Mouse (Mus musculus) kidney, adult 9 months (tissue): ENCODE results near the gene Gpr183.

ENCODE experiments used
- DNase-seq: peaks from one replicate; pipeline ENCODE4 v3.0.0; 2022

Gene Gpr183

DNA sequence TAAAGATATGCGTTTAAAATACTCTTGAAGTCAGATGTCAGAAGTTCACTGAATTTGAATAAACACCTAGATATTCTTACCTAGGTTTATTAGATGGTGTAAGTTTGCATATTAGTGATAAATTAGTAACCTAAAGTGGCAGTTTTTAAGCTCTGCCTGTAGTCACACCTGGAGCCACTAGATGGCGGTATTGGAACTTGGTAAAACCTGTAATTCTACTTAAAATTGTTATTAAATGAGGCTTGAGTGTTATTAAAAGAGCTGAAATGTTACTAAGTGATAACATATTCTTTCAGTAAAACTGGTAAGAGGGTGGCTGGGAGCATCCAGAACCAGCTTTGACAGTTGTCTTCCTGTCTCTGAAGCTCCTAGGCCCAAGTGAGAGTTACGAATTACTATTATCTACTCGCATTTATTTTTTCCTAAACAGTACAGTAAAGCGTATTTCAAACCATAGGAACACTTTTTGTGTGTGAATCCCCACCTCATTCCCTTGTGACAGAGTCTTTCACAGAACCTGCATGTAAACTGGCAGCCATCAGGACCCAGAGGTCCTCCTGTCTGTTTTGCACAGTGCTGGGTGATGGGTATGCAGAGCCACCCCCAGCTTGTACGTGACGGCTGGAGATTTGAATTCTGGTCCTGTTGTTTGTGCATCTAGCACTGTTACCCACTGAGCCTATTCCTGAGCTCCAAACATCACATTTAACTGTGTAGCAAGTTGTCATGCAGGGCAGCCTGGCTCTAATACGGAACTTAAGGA, 36.4 kb downstream of the Gpr183 start:
- DNase-seq, result peak; percentile 71

DNA sequence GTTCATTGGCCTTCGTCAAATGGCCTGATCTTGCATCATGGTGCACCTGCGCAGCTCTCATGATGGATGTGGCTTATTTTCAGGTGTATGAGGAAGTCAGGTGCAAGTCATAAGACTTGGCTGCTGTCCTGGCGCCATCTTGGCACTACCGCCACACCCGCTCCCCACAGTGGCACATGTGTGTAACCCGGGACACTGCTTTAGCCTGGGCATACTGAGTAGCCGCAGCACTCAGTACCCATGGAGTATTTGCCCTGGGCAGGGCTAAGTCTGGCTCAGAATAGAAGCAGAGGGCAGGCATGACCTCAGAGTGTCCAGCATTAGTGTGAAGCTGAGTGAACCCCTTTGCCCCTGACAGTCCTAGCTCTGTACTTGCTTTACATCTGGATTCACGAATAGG, 37.5 kb downstream of the Gpr183 start:
- DNase-seq, result no peak

DNA sequence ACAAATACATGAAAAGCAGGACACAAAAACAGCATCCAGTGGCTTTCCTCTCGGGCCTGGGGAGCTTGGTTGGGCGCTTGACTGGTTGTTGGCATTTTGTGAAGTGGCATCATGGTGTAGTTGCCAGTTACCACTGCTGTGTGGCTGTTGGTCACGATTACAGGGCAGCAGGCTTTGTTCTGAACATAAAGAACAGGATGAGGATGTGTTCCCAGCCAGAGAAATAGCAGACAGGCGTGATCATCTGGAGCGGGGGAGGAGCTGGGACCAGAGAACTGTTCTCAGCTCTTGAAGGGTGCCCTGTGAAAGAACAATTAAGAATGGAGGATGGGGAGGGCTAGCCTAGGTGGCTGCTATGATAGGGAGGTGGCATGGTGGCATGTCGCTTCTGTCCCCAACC, 38.1 kb downstream of the Gpr183 start:
- DNase-seq, result no peak

DNA sequence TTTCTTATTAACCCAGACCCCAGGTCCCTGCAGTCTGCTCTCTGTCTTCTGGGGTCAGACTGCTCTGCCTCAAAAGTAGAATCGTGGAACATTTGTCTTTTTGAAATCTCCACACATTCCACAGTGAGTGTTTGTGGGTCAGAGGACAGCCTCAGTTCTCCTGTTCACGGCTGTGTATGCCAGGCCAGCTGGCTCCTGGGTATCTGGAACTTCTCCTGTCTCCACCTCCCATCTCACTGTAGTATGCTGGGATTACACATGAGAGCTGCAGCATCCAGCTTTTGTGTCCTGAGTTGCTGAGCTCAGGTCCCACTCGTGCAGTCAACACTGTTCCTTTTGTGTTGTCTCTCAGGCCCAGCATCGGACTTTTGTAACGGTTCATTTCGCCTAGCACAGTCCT, 40.1 kb downstream of the Gpr183 start:
- no peak for DNase-seq

DNA sequence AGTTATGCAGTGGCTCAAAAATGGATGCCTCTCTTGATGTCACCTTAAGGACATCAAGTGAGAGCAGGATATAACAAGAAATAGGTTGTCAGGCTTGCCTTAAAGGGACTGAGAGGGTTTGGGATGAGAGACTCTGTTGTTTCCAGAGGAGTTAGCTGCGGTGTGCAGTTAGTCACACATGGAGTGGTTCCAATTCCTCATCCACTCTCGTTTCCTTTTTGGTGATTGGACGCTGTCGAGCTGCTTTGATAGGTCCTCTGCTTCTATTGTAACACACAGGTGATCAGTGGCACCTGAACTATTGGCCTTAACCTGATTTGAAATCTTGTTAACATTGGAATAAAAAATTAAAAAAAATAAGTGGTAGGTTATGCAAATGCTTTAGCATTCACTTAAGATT, 42.3 kb downstream of the Gpr183 start:
- DNase-seq, result no peak

DNA sequence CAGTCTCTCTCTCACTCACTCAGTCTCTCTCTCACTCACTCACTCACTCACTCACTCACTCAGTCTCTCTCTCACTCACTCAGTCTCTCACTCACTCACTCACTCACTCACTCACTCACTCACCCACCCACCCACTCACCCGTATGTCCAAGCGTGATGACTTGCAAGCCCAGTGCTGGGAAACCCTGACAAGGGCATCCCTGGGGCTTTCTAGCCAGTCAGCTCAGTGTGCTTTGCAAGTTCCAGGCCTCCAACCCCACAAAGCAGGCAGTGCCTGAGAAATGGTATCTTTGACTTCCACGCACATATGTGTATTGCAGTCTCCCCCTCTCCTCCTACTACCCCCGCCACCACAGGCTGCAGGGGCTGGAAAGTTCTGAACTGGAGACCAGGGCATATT, 43.0 kb downstream of the Gpr183 start:
- no peak for DNase-seq

DNA sequence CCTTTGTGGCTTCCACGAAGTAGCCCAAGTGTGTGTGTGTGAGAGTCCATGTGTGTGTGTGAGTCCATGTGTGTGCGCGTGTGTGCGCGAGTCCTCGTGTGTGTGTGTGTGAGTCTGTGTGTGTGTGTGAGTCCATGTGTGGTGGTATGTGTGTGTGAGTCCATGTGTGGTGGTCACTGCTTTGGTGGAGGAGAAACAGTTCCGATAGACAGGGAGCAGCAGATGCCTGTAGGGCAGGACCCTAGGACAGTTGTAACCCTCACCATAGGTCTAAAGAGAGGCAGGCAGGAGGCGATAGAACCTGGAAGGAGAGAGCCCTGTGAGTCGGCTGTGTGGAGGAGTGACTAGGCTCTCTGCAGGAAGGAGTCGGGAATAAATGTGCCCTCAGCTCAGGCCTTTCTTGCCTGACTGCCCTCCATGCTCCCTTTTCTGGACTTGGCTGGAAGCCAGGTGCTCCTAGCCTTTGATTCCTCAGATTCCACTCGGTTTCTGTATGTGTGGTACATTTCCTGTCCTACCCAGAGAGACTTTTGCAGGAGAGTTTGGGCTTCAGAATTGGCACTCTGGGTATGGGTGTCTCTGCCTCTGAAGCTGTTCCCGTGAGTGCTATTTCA, 44.4 kb downstream of the Gpr183 start:
- peak; percentile 78 for DNase-seq

DNA sequence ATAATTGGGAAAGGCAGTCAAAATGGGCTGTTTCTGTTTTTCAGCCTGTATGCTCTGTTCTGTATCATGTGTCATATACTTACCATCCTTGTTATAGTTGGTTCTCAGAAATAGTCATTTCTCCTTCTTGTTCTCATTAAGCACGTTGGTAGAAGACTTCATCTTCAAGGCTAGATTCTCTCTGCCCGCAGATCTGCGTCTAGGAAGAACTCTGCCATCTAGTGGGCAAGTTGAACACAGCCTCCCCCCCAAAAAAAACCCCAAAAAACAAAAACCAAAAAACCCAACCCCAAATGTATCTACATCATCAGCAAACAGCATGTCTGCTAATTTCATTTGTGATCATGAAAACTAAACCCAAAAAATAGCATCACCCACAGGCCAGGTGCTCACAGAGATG, 45.2 kb downstream of the Gpr183 start:
- DNase-seq, result no peak

DNA sequence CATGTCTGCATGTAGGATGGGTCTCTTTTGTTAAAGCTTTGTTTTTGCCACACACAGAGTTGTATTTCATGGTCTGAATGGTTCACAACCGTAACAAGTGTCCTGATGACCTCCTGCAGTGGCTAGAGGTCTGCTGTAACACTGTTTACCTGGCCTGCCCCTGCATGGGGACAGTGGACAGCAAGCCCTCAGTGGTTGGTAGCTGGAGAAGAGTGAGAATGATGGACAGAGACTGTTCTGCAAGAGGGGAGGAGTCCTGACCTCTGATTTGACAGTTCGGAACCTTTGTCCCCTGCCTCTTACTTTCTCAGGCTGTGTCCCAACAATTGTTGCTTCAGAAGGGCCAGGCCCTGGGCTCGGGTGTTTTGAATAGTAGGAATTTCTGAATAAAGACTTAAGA, 46.7 kb downstream of the Gpr183 start:
- DNase-seq, result no peak

DNA sequence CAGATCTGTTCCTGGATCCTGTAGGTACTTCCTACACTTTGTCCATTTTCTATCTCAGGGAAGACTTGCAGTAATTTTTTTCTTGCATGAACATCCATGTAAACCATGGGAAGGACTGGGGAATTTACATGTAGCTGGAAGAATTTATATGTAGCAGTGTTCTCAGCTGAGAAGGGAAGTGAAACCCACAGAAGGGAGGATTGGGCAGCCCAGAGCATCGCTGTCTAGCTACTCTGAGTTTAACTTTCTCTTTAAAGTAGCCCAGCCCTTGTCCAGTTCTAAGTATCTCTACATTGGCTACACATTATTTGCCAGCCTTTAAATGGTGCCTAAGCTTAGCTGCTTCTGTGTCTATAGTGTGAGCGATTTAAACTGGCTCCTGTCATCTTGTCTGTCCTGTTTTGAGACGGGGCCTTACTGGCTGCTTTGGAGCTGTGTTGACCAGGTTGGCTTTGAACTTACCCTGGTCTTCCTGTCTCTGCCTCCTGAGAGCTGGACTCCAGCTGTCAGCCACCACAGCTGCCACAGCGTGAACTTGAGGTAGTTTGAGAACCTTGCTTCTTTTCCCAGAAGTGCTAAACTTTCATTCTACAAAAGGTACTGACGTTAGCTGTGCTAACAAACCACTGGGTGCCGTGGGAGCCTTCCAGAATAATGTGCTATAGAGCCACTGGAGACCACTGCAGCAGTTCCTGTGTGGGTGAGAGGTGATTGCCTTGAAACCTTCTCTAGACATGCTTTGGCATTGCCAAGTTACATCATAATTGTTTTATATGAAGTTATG, 48.5 kb downstream of the Gpr183 start:
- DNase-seq, result no peak

DNA sequence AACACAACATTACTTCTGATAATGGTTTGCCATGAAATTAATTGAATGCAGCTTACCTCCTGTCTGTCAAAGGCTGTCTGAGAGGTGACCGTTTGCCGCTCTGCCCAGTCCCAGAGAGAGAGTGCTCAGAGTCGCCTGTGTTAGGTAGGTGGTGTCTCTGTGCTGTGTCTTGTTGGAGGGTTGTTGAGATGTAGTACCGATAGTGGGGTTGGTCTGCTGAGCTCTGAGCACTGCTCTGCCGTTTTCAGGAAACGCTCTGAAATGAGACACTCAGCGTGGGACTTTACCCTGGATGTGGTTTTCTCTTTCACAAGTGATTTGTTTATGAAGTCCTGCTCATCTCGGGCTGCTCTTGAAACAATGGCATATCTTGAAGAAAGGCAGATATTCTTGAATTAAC, 49.4 kb downstream of the Gpr183 start, which contains the start of gene Gpr18:
Gene Gpr18, minus strand, starts transcription at position 161 of the 400 bp plus-strand sequence.
- DNase-seq, result no peak

DNA sequence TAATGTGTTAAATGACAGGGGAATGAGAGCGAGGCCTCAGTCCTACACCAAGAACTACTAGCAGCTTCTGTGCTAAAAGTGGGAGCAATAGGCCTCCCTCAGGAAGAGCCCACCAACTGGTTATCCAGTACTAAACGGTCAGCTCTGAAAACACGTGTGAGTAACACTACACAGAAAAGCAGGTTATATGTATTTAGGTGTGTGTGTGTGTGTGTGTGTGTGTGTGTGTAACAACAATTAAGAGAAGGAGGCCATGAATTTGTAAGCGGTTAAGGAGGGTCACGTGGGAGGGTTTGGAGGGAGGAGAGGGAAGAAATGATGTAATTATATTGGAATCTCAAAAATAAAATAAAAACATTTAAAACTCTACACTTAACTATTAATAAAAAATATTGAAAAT, 49.9 kb downstream of the Gpr183 start:
- DNase-seq, result no peak

DNA sequence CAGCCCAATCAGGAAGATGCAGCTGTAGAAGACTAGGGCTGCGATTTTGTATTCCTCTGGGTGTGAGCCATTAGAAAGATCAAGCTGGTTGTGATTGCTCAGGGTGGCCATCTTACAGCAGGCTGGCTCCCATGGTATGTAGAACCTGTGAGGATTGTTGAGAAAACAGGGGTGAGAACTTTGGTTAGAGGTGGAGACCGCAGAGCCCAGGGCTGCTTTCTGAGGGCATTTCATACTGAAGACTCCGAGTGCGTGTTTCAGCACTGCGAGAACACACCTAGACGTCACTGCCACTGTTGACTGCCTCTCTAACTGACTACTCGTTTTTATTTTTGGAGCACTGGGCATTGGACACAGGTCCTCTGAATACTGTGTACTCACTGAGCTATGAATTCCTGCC, 52.5 kb downstream of the Gpr183 start:
- DNase-seq, result no peak

DNA sequence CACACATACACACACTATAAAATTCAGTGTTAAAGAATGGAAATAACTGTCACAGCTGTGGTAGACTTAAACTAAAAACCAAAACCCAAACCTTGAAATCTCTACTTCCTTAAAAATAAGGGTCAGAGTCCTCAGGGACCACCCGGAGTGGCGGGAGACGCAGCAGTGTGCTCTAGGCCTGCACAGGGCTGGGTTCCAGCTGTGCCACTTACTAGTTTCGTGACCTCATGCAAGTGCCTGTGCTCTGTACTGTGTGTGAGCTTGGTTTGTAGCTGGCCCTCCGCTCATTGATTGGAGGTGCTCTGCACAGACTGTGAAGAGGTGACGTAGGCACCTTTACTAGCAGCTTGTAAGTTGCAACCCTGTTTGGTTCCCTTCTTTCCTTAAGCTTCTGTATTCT, 55.1 kb downstream of the Gpr183 start:
- DNase-seq, result no peak

DNA sequence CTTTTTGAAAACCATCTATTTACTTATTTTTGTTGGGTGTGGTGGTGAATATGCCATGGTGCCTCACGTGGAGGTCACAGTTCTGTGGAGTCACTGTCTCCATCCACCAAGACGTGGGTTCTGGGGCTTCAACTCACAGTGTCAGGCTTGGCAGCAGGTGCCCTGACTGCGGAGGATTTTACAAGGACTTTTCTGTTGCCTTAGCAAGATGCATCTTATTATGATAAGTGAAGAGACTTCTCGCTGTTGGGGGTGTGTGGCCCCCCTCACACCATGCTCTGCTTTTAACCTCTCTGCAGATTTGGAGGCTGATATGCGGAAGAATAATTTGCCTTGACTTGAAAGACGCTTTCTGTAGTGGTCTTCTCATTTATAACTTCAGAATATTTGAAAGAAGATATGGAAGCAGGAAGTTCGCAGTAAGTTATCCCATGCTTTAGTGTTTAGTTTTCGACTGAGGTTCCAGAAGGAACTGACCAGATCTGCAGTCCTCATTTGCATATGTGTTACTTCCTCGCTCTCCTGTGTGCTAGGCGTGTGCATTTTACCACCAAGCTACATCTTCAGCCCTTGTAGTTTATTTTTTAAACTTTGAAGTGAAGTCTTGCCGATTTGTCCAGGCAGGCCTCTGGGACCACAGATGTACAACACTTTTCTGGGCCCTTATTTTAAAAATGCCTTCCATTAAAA, 57.9 kb downstream of the Gpr183 start:
- DNase-seq, result no peak

DNA sequence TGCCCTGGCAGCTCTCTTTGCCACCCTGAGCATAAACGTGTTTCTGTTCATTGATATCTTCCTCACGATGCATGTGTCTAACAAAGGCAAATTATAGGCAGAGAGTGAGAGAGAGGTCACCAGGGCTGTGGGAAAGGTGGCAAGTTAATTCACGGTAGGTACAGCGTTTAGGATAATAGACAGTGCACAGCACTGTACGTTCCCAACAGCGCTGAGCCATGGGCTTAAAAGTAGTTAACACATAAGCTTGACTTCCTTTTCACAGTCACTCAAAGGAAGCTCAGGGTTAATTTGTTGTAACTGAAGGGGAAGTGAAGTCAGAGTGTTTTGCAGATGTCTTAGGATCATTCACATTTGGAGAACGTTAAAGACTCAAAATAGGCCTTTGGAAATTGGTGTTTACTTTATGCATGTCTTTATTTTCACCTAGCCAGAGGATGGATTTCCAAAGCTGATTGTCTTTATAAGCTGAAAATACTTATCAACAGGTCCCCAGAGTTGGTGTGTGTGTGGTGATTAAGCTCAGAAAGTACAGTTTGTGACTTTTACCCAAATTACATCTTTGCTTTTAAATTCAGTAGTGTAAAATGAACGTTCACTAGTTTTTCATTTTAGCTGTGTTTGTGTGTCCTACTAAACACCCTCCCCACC, 58.5 kb downstream of the Gpr183 start:
- DNase-seq, result no peak

DNA sequence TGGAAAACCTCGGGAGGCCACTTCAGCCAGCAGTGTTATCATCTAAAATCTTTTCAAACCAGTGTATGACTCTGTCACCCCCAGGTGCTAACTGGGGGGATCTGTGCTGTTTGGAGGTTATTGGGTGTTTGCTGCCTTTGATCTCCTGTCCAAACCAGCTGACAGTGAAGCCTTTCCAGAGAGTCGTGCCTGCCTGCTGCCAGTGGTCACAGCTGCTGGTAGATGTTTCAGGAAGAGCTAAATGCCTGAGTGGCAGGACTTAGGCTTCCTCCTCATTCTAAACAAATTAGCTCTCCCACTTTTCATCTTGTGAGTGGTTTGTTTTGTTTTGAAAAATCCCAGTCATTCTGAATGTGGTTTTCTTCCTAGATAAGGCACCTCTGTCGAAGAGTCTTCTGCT, 60.2 kb downstream of the Gpr183 start:
- DNase-seq, result no peak

DNA sequence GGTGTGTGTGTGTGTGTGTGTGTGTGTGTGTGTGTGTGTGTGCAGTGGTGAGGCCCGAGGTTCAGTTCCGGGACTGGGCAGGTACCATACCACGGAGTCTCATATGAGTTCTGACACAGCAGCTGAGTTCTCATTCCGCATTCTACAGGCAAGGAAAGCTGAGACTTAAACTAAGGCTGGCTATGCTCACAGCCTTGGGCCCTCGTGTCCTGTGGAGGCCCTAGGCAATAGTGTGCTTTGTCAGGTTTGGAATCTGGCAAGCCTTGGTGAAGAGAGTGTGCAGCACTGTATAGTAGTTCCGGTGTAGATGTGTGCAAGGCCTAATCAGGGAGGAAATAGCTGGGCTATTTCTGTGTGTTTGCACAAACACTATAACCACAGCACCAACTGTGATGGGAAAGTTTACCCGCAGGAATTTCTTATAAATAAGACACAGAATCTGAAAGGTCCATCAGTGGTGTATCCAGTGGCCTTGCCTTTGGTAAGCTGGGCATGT, 61.6 kb downstream of the Gpr183 start:
- no peak for DNase-seq
